Mouse (Mus musculus): Measurements from ENCODE around the gene Nacc2.

Nacc2 gene

GRCm38 (mm10) chr2:26099851-26100250 is 23.2 kb downstream of the Nacc2 start:
- DNase-seq (ENCODE audit: low spot score in 2 of 2), result no peak

- no peak for DNase-seq (ENCODE audit: low spot score in 2 of 2)
These were observed 23.8 kb downstream of the Nacc2 start for GRCm38 (mm10) chr2:26099260-26099659.

GRCm38 (mm10) chr2:26093897-26094296 is 29.1 kb downstream of the Nacc2 start:
- DNase-seq (ENCODE audit: low spot score in 2 of 2), result no peak

- peak; percentile 71 to 72 for DNase-seq (ENCODE audit: low spot score in 2 of 2)
These were observed 31.1 kb downstream of the Nacc2 start for GRCm38 (mm10) chr2:26091771-26092393.

- peak in 1 of 2 experiments; percentile 30 for DNase-seq (ENCODE audit: low spot score in 2 of 2)
These were observed 31.9 kb downstream of the Nacc2 start for GRCm38 (mm10) chr2:26090876-26091770.

GRCm38 (mm10) chr2:26089005-26089404 is 34.0 kb downstream of the Nacc2 start:
- no peak for DNase-seq (ENCODE audit: low spot score in 2 of 2)

- DNase-seq (ENCODE audit: low spot score in 2 of 2), result no peak
These were observed 36.0 kb downstream of the Nacc2 start for GRCm38 (mm10) chr2:26086926-26087600.

GRCm38 (mm10) chr2:26086505-26086904 is 36.5 kb downstream of the Nacc2 start:
- DNase-seq (ENCODE audit: low spot score in 2 of 2), result no peak

- no peak for DNase-seq (ENCODE audit: low spot score in 2 of 2)
These were observed 40.1 kb downstream of the Nacc2 start for GRCm38 (mm10) chr2:26082883-26083282.

GRCm38 (mm10) chr2:26080830-26081229 is 42.2 kb downstream of the Nacc2 start:
- no peak for DNase-seq (ENCODE audit: low spot score in 2 of 2)

GRCm38 (mm10) chr2:26079409-26079808 is 43.6 kb downstream of the Nacc2 start:
- no peak for DNase-seq (ENCODE audit: low spot score in 2 of 2)

- DNase-seq (ENCODE audit: low spot score in 2 of 2), result no peak
These were observed 46.0 kb downstream of the Nacc2 start for GRCm38 (mm10) chr2:26077068-26077467.

GRCm38 (mm10) chr2:26076121-26076520 is 46.9 kb downstream of the Nacc2 start:
- no peak for DNase-seq (ENCODE audit: low spot score in 2 of 2)

- no peak for DNase-seq (ENCODE audit: low spot score in 2 of 2)
These were observed 48.5 kb downstream of the Nacc2 start for GRCm38 (mm10) chr2:26074551-26074950.

- no peak for DNase-seq (ENCODE audit: low spot score in 2 of 2)
These were observed 54.4 kb downstream of the Nacc2 start for GRCm38 (mm10) chr2:26068592-26068991.

- DNase-seq (ENCODE audit: low spot score in 2 of 2), result no peak
These were observed 54.8 kb downstream of the Nacc2 start for GRCm38 (mm10) chr2:26068175-26068574.

- peak; percentile 65 to 74 for DNase-seq (ENCODE audit: low spot score in 2 of 2)
These were observed 56.5 kb downstream of the Nacc2 start for GRCm38 (mm10) chr2:26066527-26066926.

- no peak for DNase-seq (ENCODE audit: low spot score in 2 of 2)
These were observed 60.1 kb downstream of the Nacc2 start for GRCm38 (mm10) chr2:26062742-26063427.

- no peak for DNase-seq (ENCODE audit: low spot score in 2 of 2)
These were observed 60.8 kb downstream of the Nacc2 start for GRCm38 (mm10) chr2:26062241-26062640.

- DNase-seq (ENCODE audit: low spot score in 2 of 2), result peak; percentile 27 to 52
These were observed 61.9 kb downstream of the Nacc2 start for GRCm38 (mm10) chr2:26061018-26061666.

- no peak for DNase-seq (ENCODE audit: low spot score in 2 of 2)
These were observed 66.0 kb downstream of the Nacc2 start for GRCm38 (mm10) chr2:26057053-26057452.

All from frontal cortex, postnatal 10 days (tissue).